Mouse (Mus musculus) cerebellum, postnatal 36 days (tissue): ENCODE results near the gene Fam89b.
"Not testable (repeated sequence)": the region's sequence is repeated elsewhere in the genome, so short reads cannot be mapped to it uniquely, and the experiment has no call there.

ENCODE experiments used
- DNase-seq, 2 experiments: peaks; one replicate each; pipeline ENCODE4 v3.0.0; 2021 to 2022; ENCODE audit warnings: mixed read lengths in 2 of 2

The Fam89b gene

GRCm38 (mm10) chr19:5710581-5710980 lies 18.9 kb downstream of the Fam89b start:
- DNase-seq, result no peak

DNA sequence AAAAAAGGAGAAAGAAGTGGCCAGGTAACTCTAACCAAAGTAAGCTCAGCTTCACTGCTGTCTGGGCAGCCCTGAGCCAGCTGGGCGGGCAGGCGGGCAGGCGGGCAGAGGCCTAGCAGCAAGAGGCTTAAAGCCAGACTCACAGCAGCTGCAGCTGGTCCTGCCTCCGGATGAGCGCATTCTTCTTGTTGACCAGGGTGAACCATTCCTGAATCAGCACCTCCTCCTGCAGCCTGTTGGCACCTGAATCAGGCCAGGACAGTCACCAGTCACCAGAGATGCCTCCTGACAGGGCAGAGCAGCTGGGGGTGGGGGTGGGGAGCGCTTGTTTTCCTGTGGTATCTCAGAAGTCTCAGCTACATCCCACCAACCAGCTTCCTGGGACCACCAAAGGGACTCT lies 19.4 kb downstream of the Fam89b start:
- no peak for DNase-seq

DNA sequence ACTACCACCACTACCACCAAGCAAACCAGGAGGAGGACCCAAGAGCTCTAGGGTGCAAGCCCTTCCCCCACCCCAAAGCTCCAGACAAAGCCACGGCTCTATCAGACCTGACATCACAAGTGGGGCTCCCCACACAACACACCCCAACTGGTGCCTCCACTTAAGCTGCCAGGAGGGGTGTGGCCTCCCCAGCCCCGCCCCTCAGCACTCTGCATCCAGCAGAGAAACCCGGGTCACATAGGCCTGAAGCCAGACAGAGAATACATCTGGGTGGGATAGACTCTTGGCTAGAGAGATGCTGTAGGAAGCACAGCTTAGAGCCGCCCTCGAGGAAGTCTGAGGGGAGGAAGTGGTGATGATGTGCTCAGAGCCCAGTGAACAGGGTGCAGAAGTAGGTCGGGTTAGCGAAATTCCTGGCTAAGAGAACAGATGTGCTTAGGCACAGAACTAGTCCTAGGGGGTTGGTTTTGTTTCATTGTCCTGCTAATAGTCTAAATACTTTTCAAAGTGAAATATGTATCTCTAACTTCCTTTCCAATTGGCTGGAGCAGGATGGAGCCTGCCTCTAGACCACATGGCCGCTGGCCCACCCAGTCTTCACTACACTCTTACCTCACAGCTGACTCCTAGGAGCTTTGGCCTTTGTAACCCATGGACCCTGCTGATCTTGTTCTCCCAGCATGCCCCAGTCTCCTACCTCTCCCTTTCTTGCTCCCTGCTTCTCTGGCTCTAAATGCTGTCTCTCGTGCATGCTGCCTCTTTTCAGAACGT lies 24.5 kb downstream of the Fam89b start:
- DNase-seq, result no peak

DNA sequence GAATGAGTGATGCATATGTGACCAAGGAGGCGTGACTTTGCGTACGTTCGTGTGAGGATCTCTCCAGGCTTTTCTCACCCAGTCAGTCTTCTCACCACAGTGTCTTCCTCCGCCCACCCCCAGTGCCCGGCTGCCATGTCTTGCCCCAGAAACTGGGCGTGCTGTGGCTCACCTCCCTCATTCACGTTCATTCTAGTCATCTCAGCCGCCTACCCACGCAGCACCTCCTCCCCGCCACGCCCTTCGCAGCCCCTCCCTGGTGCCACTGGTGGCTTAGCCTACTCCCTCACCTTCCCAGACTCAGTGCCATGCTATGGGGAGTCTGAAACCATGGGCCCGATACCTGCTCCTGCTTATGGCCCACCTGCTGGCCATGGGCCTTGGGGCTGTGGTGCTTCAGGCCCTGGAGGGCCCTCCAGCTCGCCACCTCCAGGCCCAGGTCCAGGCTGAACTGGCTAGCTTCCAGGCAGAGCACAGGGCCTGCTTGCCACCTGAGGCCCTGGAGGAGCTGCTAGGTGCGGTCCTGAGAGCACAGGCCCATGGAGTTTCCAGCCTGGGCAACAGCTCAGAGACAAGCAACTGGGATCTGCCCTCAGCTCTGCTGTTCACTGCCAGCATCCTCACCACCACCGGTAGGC lies 25.2 kb downstream of the Fam89b start, which contains the start of gene Kcnk7:
Gene Kcnk7, plus strand, starts transcription at position 205 of the 638 bp plus-strand sequence.
- no peak for DNase-seq

DNA sequence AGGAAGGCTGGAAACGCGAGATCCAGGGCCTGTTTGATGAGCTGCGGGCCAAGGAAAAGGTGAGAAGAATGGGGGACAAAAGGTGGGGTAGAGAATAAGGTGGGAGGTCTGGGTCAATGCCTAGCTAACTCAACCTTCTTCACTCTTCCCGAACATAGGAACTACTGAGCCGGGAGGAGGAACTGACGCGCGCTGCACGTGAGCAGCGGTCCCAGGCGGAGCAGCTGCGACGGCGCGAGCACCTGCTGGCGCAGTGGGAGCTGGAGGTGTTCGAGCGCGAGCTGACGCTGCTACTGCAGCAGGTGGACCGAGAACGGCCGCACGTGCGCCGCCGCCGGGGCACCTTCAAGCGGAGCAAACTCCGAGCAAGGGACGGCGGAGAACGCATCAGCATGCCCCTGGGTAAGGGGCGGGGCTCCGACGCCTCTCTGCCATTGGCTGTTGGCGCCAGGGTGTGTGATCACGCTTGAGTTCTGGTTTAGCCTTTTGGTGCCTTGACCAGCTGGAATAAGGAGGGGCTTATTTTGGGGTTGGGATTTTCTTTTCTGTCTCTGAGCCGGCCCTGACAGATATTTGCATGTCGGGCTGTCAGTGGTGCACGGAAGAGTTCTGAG lies 33.5 kb downstream of the Fam89b start:
- no peak for DNase-seq

DNA sequence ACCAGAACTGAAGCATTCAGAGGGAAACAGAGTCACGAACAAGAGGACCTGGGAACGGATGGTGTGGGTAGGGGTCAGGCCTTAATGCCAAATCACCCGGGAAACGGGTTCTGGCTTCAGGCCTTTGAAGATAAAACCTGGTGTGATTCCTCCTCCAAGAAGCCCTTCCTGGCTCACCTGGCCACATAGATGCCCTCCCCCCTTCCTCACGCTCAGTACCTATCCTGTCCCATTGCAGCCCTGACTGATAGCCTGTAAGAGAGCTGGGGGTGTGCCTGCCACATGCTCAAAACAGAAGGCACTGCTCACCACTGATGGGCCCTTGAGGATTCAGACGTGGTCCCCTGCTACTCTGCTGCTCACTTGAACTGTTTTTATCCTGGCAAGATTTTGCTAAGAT lies 35.7 kb downstream of the Fam89b start:
- no peak for DNase-seq

- no peak for DNase-seq
These were observed 36.5 kb downstream of the Fam89b start for GRCm38 (mm10) chr19:5692913-5693396.

DNA sequence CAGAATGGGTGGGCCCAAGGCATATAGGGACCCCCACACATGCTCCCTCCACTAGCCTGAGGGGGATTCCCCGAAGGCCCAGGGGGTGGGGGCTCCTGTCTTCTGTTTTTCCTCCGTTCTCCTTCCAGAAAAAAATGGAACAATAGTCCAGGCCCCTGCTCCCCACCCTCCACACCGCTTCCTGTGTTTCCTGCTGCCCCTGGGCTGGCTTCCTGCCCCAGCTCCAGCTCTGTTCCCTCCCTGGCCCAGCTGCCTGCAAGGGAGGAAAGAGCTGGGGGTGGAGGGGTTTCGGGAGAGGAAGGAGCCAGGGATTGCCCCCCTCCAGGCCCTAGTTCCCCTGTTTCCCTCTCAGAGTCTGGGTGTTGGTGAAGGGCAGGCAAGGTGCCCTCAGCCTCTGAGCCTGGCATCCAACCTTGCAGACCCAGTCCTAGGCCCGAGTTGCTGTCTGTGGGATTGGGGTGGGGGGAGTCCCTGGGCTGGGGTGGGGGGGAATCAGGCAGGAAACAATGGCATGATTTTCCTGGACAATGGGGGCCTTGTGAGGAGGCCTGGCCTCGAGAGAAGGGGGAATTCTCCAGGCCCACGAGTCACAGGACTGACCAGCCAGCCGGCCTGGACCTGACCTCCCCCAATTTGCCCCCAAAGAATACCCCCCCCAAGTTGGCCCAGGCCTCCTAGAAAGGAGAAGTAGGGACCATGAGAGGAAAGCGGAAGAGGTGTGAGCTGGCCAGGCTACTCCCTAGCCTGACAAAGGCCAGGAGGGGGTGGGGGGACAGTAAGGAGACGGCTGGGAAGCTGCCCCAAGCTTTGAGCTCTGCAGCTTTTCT lies 37.2 kb downstream of the Fam89b start:
- no peak for DNase-seq

DNA sequence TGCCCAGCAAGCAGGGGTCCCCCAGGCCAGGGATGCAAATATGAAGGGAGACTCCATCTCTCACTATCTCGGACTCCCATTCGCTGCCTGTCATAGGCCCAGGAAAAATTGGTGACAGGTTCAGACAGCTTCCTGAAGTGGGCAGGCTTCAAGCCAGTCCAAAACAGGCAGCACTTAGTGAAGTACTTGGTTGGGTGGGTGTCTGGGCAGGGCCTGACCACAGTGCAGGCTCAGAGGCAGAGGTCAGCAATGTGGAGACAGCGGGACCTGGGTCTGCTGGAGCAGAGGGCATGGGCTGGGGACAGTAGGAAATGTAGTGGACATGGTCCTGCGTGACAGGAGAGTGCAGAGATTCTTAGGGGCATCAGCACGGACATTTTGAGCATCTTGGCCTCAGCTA lies 37.9 kb downstream of the Fam89b start:
- DNase-seq, result no peak

- DNase-seq, result peak; percentile 23 to 34
These were observed 39.1 kb downstream of the Fam89b start for GRCm38 (mm10) chr19:5690343-5690735.

GRCm38 (mm10) chr19:5689565-5690342 lies 39.7 kb downstream of the Fam89b start:
- DNase-seq, result peak; percentile 58 to 69

DNA sequence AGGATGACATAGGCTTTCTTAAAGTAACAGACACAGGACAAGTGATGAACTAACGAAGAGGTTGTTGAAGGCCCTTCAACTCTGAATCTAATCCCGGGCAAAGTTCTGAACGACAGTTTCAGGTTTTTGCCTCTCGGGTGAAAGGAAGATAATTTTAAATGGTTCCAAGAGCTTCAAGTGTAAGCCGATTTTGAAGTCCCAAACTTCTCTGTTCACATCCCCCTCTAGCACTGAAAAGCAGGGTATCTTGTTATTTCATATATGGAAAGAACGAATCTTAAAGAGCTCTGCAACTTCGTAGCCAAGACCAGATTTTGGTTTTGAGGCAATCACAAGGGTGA lies 40.4 kb downstream of the Fam89b start:
- no peak for DNase-seq

DNA sequence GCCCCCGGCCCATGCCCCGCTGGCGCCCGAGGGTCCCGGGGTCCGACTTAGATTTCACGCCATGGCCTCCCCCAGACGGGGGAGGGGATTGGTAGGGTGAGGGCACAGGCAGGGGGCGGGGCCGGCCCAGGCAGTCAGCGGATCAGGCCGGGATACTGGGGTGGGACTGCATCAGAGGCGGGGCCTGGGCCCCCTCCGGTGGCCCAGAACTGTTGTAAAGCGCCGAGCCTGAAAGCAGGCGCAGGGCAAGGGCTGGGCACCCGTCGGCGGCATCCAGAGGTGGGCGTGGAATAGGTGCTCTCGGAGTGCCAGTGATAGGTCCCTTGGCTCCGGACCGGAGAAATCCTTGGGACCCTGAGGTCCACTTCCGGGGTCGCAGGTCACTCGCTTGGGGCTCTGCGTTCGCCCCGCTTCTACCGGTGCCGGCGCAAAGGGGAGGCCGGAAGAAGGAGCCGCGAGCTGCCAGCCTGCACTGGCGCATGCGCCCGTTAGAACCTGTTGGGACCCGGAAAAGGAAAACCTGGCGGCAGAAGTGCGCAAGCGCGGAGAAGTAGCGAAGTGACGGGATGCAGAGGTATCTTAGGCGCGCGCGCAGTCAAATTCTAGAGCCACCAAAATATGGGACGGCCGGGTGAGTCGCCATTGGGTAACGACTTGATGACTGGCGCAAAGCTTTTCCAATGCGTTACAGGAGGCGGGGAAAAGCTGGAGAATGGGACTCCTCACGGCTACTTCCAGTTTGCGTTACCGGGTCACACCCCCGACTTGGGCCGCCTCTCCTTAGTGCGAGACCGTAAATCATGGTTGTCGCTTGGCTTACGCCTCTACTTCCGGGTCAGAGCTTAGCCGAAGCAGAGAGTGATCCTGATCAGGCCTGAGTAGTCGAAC lies 41.0 kb downstream of the Fam89b start, which contains the start of the genes Map3k11 and Pcnx3:
Gene Map3k11, plus strand, starts transcription at position 543 of the 888 bp plus-strand sequence.
Gene Pcnx3, minus strand, starts transcription at position 709 of the 888 bp plus-strand sequence.
- DNase-seq, result peak; percentile 98 to 99

DNA sequence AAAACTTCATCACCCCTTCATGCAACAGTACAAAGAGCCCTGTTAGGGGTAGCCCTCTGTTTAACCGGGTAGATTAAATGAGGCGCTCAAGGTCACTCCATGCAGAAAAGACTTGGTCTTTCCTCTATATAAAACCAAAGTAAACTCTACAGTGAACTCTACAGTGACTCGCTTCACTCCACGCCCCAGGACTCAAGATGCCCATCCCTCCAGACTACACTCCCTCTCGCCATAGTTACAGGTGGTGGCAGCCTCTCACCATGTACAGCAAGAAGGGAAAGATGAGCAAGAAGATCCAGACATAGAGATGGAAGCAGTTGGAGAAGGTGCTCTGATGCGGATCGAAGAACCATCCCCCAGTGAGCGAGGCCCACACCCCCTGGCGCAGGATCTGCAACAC lies 41.7 kb downstream of the Fam89b start:
- DNase-seq, result no peak

GRCm38 (mm10) chr19:5686954-5687353 lies 42.5 kb downstream of the Fam89b start:
- DNase-seq, result not testable (repeated sequence)

DNA sequence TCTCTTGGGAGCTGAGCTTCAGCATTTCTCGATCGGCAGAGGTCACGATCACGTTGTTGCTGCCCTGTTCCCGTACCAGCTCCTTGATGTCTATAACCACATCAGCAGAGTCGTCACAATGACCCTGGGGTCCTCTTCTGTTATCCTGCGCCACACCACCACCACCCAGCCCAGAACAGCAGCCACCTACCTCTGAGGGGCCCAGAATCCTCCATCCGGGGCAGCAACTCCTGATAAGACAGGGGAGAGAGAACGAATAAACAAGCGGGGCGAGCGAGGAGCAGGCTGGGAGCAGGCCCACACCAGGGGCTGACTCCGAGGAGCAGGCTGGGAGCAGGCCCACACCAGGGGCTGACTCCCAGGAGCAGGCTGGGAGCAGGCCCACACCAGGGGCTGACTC lies 43.0 kb downstream of the Fam89b start:
- DNase-seq, result no peak

DNA sequence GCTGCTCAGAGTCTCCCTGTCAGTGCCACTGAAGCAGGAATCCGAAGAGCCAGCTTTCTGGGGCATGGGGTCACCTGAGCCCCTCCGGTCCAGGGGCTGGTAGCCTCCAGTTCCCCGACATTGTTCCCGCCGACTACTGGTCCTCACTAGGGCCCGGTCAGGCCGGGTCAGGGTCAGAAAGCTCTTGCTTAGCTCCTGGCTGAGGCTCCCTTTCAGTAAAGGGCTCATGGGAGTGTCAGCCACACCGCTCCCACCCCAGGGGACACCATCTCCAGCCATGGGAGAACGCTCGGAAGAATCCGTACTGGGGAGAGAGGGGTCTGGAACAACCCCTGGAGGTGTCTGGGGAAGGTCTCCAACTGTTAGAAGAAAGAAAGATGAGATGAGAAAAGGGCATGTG lies 43.6 kb downstream of the Fam89b start:
- no peak for DNase-seq

DNA sequence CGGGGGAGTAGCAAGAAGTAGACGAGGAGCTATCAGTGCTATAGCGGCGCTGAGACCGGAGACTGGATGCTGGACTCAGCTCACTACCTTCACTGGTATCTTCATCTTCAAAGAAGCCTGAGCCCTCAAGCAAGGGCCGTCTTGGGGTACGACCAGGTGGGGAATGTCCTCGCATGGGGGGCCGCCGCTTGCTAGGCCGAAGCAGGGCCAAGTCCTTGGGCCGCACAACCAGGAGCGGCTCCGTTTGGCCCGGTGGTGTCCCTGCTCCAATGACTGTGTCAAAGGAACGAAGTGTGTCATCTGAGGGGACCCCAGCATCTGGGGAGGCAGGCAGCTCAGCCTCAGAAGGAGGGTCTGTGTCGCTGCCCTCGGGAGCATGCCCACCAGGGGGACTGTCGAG lies 44.0 kb downstream of the Fam89b start:
- no peak for DNase-seq

- DNase-seq, result no peak
These were observed 44.5 kb downstream of the Fam89b start for GRCm38 (mm10) chr19:5684985-5685384.

DNA sequence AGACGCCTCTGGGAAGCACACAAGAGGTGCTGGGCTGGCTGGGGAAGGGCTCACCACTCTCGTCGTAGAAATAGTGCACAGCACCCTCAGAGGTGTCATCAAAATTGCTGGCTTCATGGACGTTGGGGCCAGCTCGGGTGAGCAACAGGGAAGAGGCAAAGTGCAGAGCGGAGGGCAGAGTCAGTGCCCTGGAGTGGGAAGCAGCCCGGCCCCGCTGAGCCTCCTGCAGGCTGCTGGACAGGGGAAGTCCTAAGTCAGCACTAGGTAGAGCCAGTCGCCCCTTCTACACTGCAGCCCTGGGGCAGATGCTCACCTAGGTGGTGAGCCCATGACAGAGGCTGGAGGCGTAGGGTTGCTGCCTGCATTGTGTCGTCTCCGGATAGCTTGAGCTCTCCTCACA lies 45.2 kb downstream of the Fam89b start:
- no peak for DNase-seq

GRCm38 (mm10) chr19:5680432-5680831 lies 49.0 kb downstream of the Fam89b start:
- DNase-seq, result no peak
